ENCODE assay signal across 14 mouse cellular contexts in the genomic region with DNA sequence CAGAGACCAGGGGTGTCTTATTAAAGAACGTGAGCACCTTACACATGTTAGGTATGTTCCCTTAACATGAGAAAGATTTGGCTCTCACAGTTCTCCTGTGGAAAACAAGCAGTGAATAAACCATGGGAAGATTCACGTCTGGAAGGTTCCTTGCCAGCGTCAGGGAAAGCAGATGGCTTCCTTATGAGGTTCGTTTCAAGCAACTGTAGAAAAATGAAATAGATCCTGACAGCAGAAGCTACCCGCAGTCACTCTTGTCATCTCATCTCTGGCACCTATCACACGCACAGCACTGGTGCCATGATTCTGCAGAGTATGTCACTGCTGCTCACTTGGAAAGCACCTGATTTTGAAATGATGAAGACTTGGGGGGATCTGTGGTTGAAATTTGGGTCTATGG.
"Had no signal": no experiment of that assay in that cellular context is flagged by ENCODE, and none has a peak within 500 bp of the region (broad histone marks: within the 10 kb centered on the region; RNA-seq: fewer than 3 reads in every experiment).

No protein-coding gene starts in this region.

- H3K4me2 ChIP-seq: liver, embryonic 12.5 days; lung, embryonic 15.5 days; midbrain, embryonic 11.5 days had no signal

- H3K4me3 ChIP-seq: layer of hippocampus, adult 2 months; limb, embryonic 10.5 days; liver, embryonic 12.5 days; lung, embryonic 15.5 days; megakaryocyte, embryonic 14.5 days had no signal

- H3K36me3 ChIP-seq: limb, embryonic 10.5 days; liver, embryonic 12.5 days; lung, embryonic 15.5 days had no signal

- DNase-seq: kidney, postnatal 10 days; kidney, postnatal 4 days; lung, postnatal 14 days; right cerebral cortex, postnatal 14 days; thymus, adult 2 months; thymus, postnatal 25 days had no signal

- H3K27me3 ChIP-seq: liver, embryonic 12.5 days; lung, embryonic 15.5 days had no signal

- H3K4me1 ChIP-seq: limb, embryonic 10.5 days; liver, embryonic 12.5 days; lung, embryonic 15.5 days had no signal

- ATAC-seq: liver, embryonic 12.5 days; midbrain, embryonic 16.5 days had no signal

- H3K9me3 ChIP-seq: limb, embryonic 10.5 days; liver, embryonic 12.5 days; lung, embryonic 15.5 days; megakaryocyte, embryonic 14.5 days had no signal

- H3K9ac ChIP-seq: liver, embryonic 12.5 days; lung, embryonic 15.5 days had no signal

- H3K27ac ChIP-seq: layer of hippocampus, adult 2 months; limb, embryonic 10.5 days; liver, embryonic 12.5 days; lung, embryonic 15.5 days; macrophage had no signal
